Mouse (Mus musculus) neural tube, embryonic 13.5 days (tissue): ENCODE data around the gene Klhl40. TPM values are rescaled to one million over a fixed set of nuclear protein-coding genes. Genes with fewer than 3 reads are reported as not detected.

Source experiments
- ATAC-seq: fragments of 200-750 bp; cut with Nextera tagmentation; 2 replicates; pipeline ENCODE4 v1.8.0; 2017; ENCODE audit warnings: low read depth, mild to moderate bottlenecking, moderate TSS enrichment, moderate library complexity
- H3K27ac ChIP-seq: fragments of 300-500 bp; sonication (generic); replicated peaks from 2 replicates; pipeline ENCODE4 v1.5.1; 2015; ENCODE audit warnings: moderate library complexity, mild to moderate bottlenecking, inconsistent platforms
- H3K27me3 ChIP-seq: fragments of 300-500 bp; sonication (generic); 2 replicates; pipeline ENCODE4 v1.6.1; 2015; ENCODE audit warnings: mild to moderate bottlenecking, inconsistent platforms
- H3K36me3 ChIP-seq: fragments of 300-500 bp; sonication (generic); 2 replicates; pipeline ENCODE4 v1.6.1; 2015; ENCODE audit warnings: mild to moderate bottlenecking, inconsistent platforms
- H3K4me1 ChIP-seq: fragments of 300-500 bp; sonication (generic); replicated peaks from 2 replicates; pipeline ENCODE4 v1.6.1; 2015; ENCODE audit warnings: inconsistent platforms
- H3K4me2 ChIP-seq: fragments of 300-500 bp; sonication (generic); 2 replicates; pipeline ENCODE4 v1.6.1; 2015; ENCODE audit warnings: inconsistent platforms, mild to moderate bottlenecking, moderate library complexity
- H3K4me3 ChIP-seq: fragments of 300-500 bp; sonication (generic); 2 replicates; pipeline ENCODE4 v1.5.1; 2015; ENCODE audit warnings: mild to moderate bottlenecking, inconsistent platforms
- H3K9ac ChIP-seq: fragments of 300-500 bp; sonication (generic); 2 replicates; pipeline ENCODE4 v1.6.1; 2015; ENCODE audit warnings: moderate library complexity, mild to moderate bottlenecking, inconsistent platforms
- H3K9me3 ChIP-seq: fragments of 300-500 bp; sonication (generic); 2 replicates; pipeline ENCODE4 v1.6.1; 2016; ENCODE audit warnings: inconsistent platforms
- WGBS: fragments of 180-500 bp; shearing (Covaris S2); methylation state at CpG from one replicate; pipeline ENCODE4 v1.1.7; 2015; 5-methylcytosine and 5-hydroxymethylcytosine counted together
- polyA plus RNA-seq: library from polyadenylated mRNA; unstranded; fragments of >200 nt; fragmentation: Nextera tagmentation; extraction: Ambion mirVana; gene quantifications from 2 replicates; pipeline ENCODE4 v1.2.1, GENCODE M21; 2015

The Klhl40 gene
- polyA plus RNA-seq, 1 experiment from 2014 or later, result 0.95 TPM

GRCm38 (mm10) chr9:121761091-121761665, 16.2 kb upstream of the Klhl40 start:
- WGBS, result 52% methylated on average over 10 of the region's 10 CpGs
- Histone ChIP-seq H3K27ac (peak overlapping the region; percentile 92), H3K9me3 (no peaks in the 10 kb centered on the region), H3K4me2 (peak overlapping the region; percentile 87), H3K27me3 (no peaks in the 10 kb centered on the region), H3K36me3 (peaks cover 47% of the 10 kb centered on the region), H3K4me3 (peak overlapping the region; percentile 91), H3K4me1 (peaks cover 43% of the 10 kb centered on the region), H3K9ac (peak overlapping the region; percentile 97)
- no peak for ATAC-seq

- Histone ChIP-seq H3K4me1 (peaks cover 43% of the 10 kb centered on the region), H3K36me3 (peaks cover 50% of the 10 kb centered on the region), H3K4me2 (peak overlapping the region; percentile 87; the same call in 1 of the 2 replicates), H3K9me3 (no peaks in the 10 kb centered on the region), H3K27me3 (no peaks in the 10 kb centered on the region), H3K4me3 (0 out of 2 replicates have a peak overlapping the region, but pooled peaks have one; percentile 1), H3K9ac (0 out of 2 replicates have a peak overlapping the region, but pooled peaks have one; percentile 97), H3K27ac (0 out of 2 replicates have a peak overlapping the region, but pooled peaks have one; percentile 23)
- WGBS, result 66% methylated on average over 8 of the region's 8 CpGs
- ATAC-seq, result no peak
Observed at GRCm38 (mm10) chr9:121761787-121762186, 15.6 kb upstream of the Klhl40 start.

- Histone ChIP-seq H3K36me3 (peaks cover 51% of the 10 kb centered on the region), H3K4me1 (peaks cover 43% of the 10 kb centered on the region), H3K9me3 (no peaks in the 10 kb centered on the region), H3K27ac (no peak overlapping the region), H3K9ac (no peak overlapping the region), H3K4me2 (no peak overlapping the region), H3K27me3 (no peaks in the 10 kb centered on the region), H3K4me3 (no peak overlapping the region)
- 88% methylated on average over 10 of the region's 10 CpGs for WGBS
- ATAC-seq, result no peak
Observed at GRCm38 (mm10) chr9:121762248-121762647, 15.2 kb upstream of the Klhl40 start.

- H3K36me3 ChIP-seq, result peaks cover 56% of the 10 kb centered on the region
- no peak for ATAC-seq
- H3K4me1 ChIP-seq, result peaks cover 38% of the 10 kb centered on the region
- no peak overlapping the region for H3K9ac ChIP-seq
- WGBS, result 80% methylated on average over 25 of the region's 25 CpGs
- no peak overlapping the region for H3K4me2 ChIP-seq
- no peaks in the 10 kb centered on the region for H3K27me3 ChIP-seq
- H3K9me3 ChIP-seq, result no peaks in the 10 kb centered on the region
- H3K27ac ChIP-seq, result no peak overlapping the region
- H3K4me3 ChIP-seq, result no peak overlapping the region
Observed at GRCm38 (mm10) chr9:121762761-121763160, 14.6 kb upstream of the Klhl40 start.

GRCm38 (mm10) chr9:121763716-121764115, 13.7 kb upstream of the Klhl40 start:
- Histone ChIP-seq H3K9me3 (no peaks in the 10 kb centered on the region), H3K27ac (no peak overlapping the region), H3K36me3 (peaks cover 66% of the 10 kb centered on the region), H3K4me1 (peaks cover 29% of the 10 kb centered on the region), H3K9ac (no peak overlapping the region), H3K4me2 (no peak overlapping the region), H3K4me3 (no peak overlapping the region), H3K27me3 (no peaks in the 10 kb centered on the region)
- ATAC-seq, result no peak
- WGBS, result 92% methylated on average over 19 of the region's 19 CpGs

GRCm38 (mm10) chr9:121765166-121765855, 12.1 kb upstream of the Klhl40 start:
- H3K9ac ChIP-seq, result no peak overlapping the region

GRCm38 (mm10) chr9:121772412-121772811, 5.0 kb upstream of the Klhl40 start:
- no peak for ATAC-seq
- H3K9me3 ChIP-seq, result no peaks in the 10 kb centered on the region

More at GRCm38 (mm10) chr9:121765166-121765855, 12.1 kb upstream of the Klhl40 start:
- peaks cover 71% of the 10 kb centered on the region for H3K36me3 ChIP-seq
- H3K9me3 ChIP-seq, result no peaks in the 10 kb centered on the region
- no peak overlapping the region for H3K4me2 ChIP-seq
- H3K4me3 ChIP-seq, result no peak overlapping the region
- WGBS, result 92% methylated on average over 16 of the region's 16 CpGs
- H3K27ac ChIP-seq, result no peak overlapping the region
- H3K4me1 ChIP-seq, result peaks cover 23% of the 10 kb centered on the region
- ATAC-seq, result no peak
- no peaks in the 10 kb centered on the region for H3K27me3 ChIP-seq

GRCm38 (mm10) chr9:121775951-121776350, 1.5 kb upstream of the Klhl40 start:
- no peak overlapping the region for H3K4me2 ChIP-seq
- peaks cover 13% of the 10 kb centered on the region for H3K4me1 ChIP-seq
- peaks cover 52% of the 10 kb centered on the region for H3K27me3 ChIP-seq
- H3K9me3 ChIP-seq, result no peaks in the 10 kb centered on the region
- no peak overlapping the region for H3K4me3 ChIP-seq
- 84% methylated on average over 10 of the region's 10 CpGs for WGBS
- ATAC-seq, result no peak
- no peak overlapping the region for H3K9ac ChIP-seq
- no peaks in the 10 kb centered on the region for H3K36me3 ChIP-seq
- H3K27ac ChIP-seq, result no peak overlapping the region

More at GRCm38 (mm10) chr9:121772412-121772811, 5.0 kb upstream of the Klhl40 start:
- H3K27me3 ChIP-seq, result peaks cover 20% of the 10 kb centered on the region
- no peak overlapping the region for H3K4me3 ChIP-seq
- H3K27ac ChIP-seq, result no peak overlapping the region
- peaks cover 18% of the 10 kb centered on the region for H3K36me3 ChIP-seq
- H3K4me1 ChIP-seq, result peaks cover under 1% of the 10 kb centered on the region; the same call in 1 of the 2 replicates
- H3K4me2 ChIP-seq, result no peak overlapping the region
- no peak overlapping the region for H3K9ac ChIP-seq
- 81% methylated on average over 5 of the region's 5 CpGs for WGBS

GRCm38 (mm10) chr9:121776511-121776910, 896 bp upstream of the Klhl40 start:
- peaks cover 52% of the 10 kb centered on the region for H3K27me3 ChIP-seq
- 85% methylated on average over 7 of the region's 7 CpGs for WGBS
- no peak overlapping the region for H3K4me3 ChIP-seq
- peaks cover 13% of the 10 kb centered on the region for H3K4me1 ChIP-seq
- H3K4me2 ChIP-seq, result no peak overlapping the region
- H3K9ac ChIP-seq, result no peak overlapping the region
- no peak overlapping the region for H3K27ac ChIP-seq
- H3K9me3 ChIP-seq, result no peaks in the 10 kb centered on the region
- H3K36me3 ChIP-seq, result no peaks in the 10 kb centered on the region
- no peak for ATAC-seq

- Histone ChIP-seq H3K4me1 (peaks cover 13% of the 10 kb centered on the region), H3K27me3 (peaks cover 52% of the 10 kb centered on the region), H3K36me3 (no peaks in the 10 kb centered on the region), H3K4me3 (peak overlapping the region; percentile 34), H3K9me3 (no peaks in the 10 kb centered on the region), H3K4me2 (peak overlapping the region; percentile 59), H3K27ac (no peak overlapping the region), H3K9ac (peak overlapping the region; percentile 57)
- ATAC-seq, result peak; percentile 59
- 16% methylated on average over 54 of the region's 54 CpGs for WGBS
Observed at GRCm38 (mm10) chr9:121778066-121778624, 738 bp downstream of the Klhl40 start.

GRCm38 (mm10) chr9:121784801-121785200, 7.4 kb downstream of the Klhl40 start:
- no peak overlapping the region for H3K27ac ChIP-seq
- H3K27me3 ChIP-seq, result peaks cover 7% of the 10 kb centered on the region
- H3K4me1 ChIP-seq, result no peaks in the 10 kb centered on the region
- 88% methylated on average over 12 of the region's 12 CpGs for WGBS
- no peak for ATAC-seq
- no peak overlapping the region for H3K4me2 ChIP-seq
- H3K9me3 ChIP-seq, result no peaks in the 10 kb centered on the region
- no peak overlapping the region for H3K9ac ChIP-seq
- no peak overlapping the region for H3K4me3 ChIP-seq
- no peaks in the 10 kb centered on the region for H3K36me3 ChIP-seq

- WGBS, result 86% methylated on average over 8 of the region's 8 CpGs
- Histone ChIP-seq H3K27ac (no peak overlapping the region), H3K9me3 (no peaks in the 10 kb centered on the region), H3K9ac (no peak overlapping the region), H3K4me3 (no peak overlapping the region), H3K36me3 (no peaks in the 10 kb centered on the region), H3K27me3 (peaks cover 3% of the 10 kb centered on the region; the same call in 1 of the 2 replicates), H3K4me1 (no peaks in the 10 kb centered on the region), H3K4me2 (no peak overlapping the region)
- ATAC-seq, result no peak
Observed at GRCm38 (mm10) chr9:121785261-121785660, 7.9 kb downstream of the Klhl40 start.
